Mouse (Mus musculus) lung, adult 2 months (tissue): ENCODE measurements around the gene Peg10.
"Not testable (repeated sequence)": the region's sequence is repeated elsewhere in the genome, so short reads cannot be mapped to it uniquely, and the experiment has no call there.

ENCODE experiments used
- CTCF ChIP-seq: fragments of 200-500 bp; IDR thresholded peaks from 2 replicates; pipeline ENCODE4 v1.5.1; 2011; ENCODE audit warnings: mild to moderate bottlenecking, low read length, control low read depth; ENCODE audit not compliant: insufficient read depth
- POLR2A ChIP-seq: fragments of 200-500 bp; IDR thresholded peaks from 2 replicates; pipeline ENCODE4 v1.6.1; 2011; ENCODE audit warnings: low read depth, mild to moderate bottlenecking, control low read depth, low read length, borderline replicate concordance; ENCODE audit errors: extremely low read depth

DNA sequence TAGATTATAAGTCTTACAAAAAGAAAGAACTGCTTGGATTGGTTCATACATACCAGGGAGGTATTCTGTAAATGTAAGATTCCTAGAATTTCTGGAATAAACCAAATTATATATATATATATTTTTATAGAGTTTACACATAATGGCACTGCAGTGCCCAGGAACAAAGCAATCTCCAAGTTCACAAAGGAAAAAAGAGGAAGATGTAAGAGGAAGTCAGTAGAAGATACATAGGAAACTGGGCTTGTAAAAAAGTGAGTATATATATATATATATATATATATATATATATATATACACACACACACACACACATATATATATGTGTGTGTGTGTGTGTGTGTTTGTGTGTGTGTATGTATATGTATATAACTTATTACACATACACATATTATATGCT lies 50.2 kb downstream of the Peg10 start:
- TF ChIP-seq CTCF, POLR2A: not testable (repeated sequence)
